Mouse (Mus musculus): ENCODE data around the gene Atf7.

- TF ChIP-seq CTCF (IDR thresholded peaks at IDR 0.05; ENCODE audit: low read depth), result no peak
- no peak for TF ChIP-seq EP300 (optimal IDR thresholded peaks at IDR 0.05)
Observed at GRCm38 (mm10) chr15:102510110-102510509, 115.2 kb downstream of the Atf7 start.
